ENCODE assay signal across 8 mouse cellular contexts in genomic region chr1:75219531-75219930, GRCm38 (mm10). TPM values are rescaled to one million over a fixed set of nuclear protein-coding genes. Genes with fewer than 3 reads are reported as not detected.
DNase-seq lines count a peak whose midpoint lies in the region; ATAC-seq and TF ChIP-seq lines count a peak whose summit lies in the region.

Gene Tuba4a (minus strand): TSS chr1:75219865.

- no peaks in the 10 kb centered on the region for H3K9me3 ChIP-seq in ES-E14 (ENCODE audit: control insufficient read depth, insufficient read depth, low read depth, low read length)
- no peaks in the 10 kb centered on the region; the same call in 1 of the 2 replicates for H3K9me3 ChIP-seq in erythroblast, embryonic 14.5 days (ENCODE audit: control insufficient read depth, low read length)
- H3K9me3 ChIP-seq in midbrain, embryonic 11.5 days (ENCODE audit: control insufficient read depth, low read length) = no peaks in the 10 kb centered on the region

- peaks cover 27% of the 10 kb centered on the region for H3K36me3 ChIP-seq in ES-E14 (ENCODE audit: control insufficient read depth, insufficient read depth, low read length, poor library complexity, severe bottlenecking)
- peaks cover 36% of the 10 kb centered on the region for H3K36me3 ChIP-seq in erythroblast, embryonic 14.5 days (ENCODE audit: control insufficient read depth)
- H3K36me3 ChIP-seq in midbrain, embryonic 11.5 days (ENCODE audit: control insufficient read depth, insufficient read depth, low read length) = 0 out of 2 replicates have a peak, but pooled peaks cover 2% of the 10 kb centered on the region

- ATAC-seq in midbrain, embryonic 11.5 days (ENCODE audit: low FRiP score) = peak; percentile 49; the same call in 1 of the 2 replicates

- H3K27ac ChIP-seq in ES-E14 (ENCODE audit: insufficient read depth, low read depth, low read length, poor library complexity, severe bottlenecking) = no peak within 1 kb of the TSS
- no peak within 1 kb of the TSS for H3K27ac ChIP-seq in midbrain, embryonic 11.5 days (ENCODE audit: low read depth, low read length)

- peak within 1 kb of the TSS; percentile 70 to 97 for H3K4me3 ChIP-seq in ES-E14 (ENCODE audit: insufficient read depth in 1 of 2, low read depth in 1 of 2, low read length in 2 of 2, poor library complexity in 1 of 2, severe bottlenecking in 1 of 2)
- H3K4me3 ChIP-seq in erythroblast, embryonic 14.5 days (replicated peaks) = peak within 1 kb of the TSS; percentile 85
- peak within 1 kb of the TSS; percentile 49 for H3K4me3 ChIP-seq in midbrain, embryonic 11.5 days (ENCODE audit: low read depth, low read length)

- H3K4me1 ChIP-seq in ES-E14 (ENCODE audit: control insufficient read depth in 2 of 2, insufficient read depth in 2 of 2, low read length in 2 of 2, poor library complexity in 1 of 2) = peaks cover 12 to 28% of the 10 kb centered on the region in 2 experiments
- peaks cover 60% of the 10 kb centered on the region for H3K4me1 ChIP-seq in erythroblast, embryonic 14.5 days (ENCODE audit: control insufficient read depth)
- H3K4me1 ChIP-seq in midbrain, embryonic 11.5 days (ENCODE audit: control insufficient read depth, insufficient read depth, low read length) = peaks cover 11% of the 10 kb centered on the region

- H3K9ac ChIP-seq in ES-E14 (ENCODE audit: insufficient read depth, low read depth, low read length, poor library complexity, severe bottlenecking) = peak within 1 kb of the TSS; percentile 74
- H3K9ac ChIP-seq in midbrain, embryonic 11.5 days (ENCODE audit: low read length) = peak within 1 kb of the TSS; percentile 47

- intact Hi-C loops in heart, postnatal 14 days (cut with DNase I) = no loop called here
- intact Hi-C loops in left cerebral cortex, postnatal 14 days (cut with DNase I) = loop anchor here (5.0 kb wide), 1 partner anchor 33 kb away; no protein-coding TSS in a partner anchor

- peak within 1 kb of the TSS; percentile 94 for H3K4me2 ChIP-seq in midbrain, embryonic 11.5 days

- H3K27me3 ChIP-seq in erythroblast, embryonic 14.5 days (ENCODE audit: control insufficient read depth) = peaks cover 30% of the 10 kb centered on the region
- H3K27me3 ChIP-seq in midbrain, embryonic 11.5 days (ENCODE audit: control insufficient read depth, insufficient read depth, low read length) = peaks cover 47% of the 10 kb centered on the region

- in situ Hi-C loops in ES-E14 (cut with MboI; ENCODE audit: low sequenced_read_pairs in 2 of 2, unreplicated experiment in 2 of 2) = no loop called here

- WGBS in midbrain, embryonic 11.5 days = under 1% methylated on average over 34 of the region's 34 CpGs

- no peak for DNase-seq in frontal cortex, adult 2 months (ENCODE audit: extremely low spot score in 1 of 2, low spot score in 1 of 2)
- no peak for DNase-seq in frontal cortex, postnatal 36 days (ENCODE audit: low spot score in 2 of 2)
- DNase-seq in ES-E14 (ENCODE audit: low read depth, low spot score) = no peak
- peak in 1 of 2 experiments; percentile 32 for DNase-seq in heart, postnatal 14 days
- no peak for DNase-seq in left cerebral cortex, postnatal 14 days (ENCODE audit: low spot score in 2 of 2)
- DNase-seq in midbrain, embryonic 11.5 days (ENCODE audit: low spot score, missing footprints) = peak; percentile 94
- DNase-seq in Muller cell, postnatal 12 days (ENCODE audit: inconsistent ontology term) = no peak

TF ChIP-seq in ES-E14, 5 proteins besides CTCF, POLR2A, EP300 and RAD21:
- TF ChIP-seq HCFC1 (IDR thresholded peaks at IDR 0.05; ENCODE audit: borderline replicate concordance, insufficient read depth, low read length) (no peak), CHD2 (IDR thresholded peaks at IDR 0.05; ENCODE audit: low read depth, low read length) (no peak), ZNF384 (IDR thresholded peaks at IDR 0.05; ENCODE audit: low read depth, low read length) (no peak), ZC3H11A (IDR thresholded peaks at IDR 0.05; ENCODE audit: borderline replicate concordance, low read depth, low read length) (no peak), MAFK (IDR thresholded peaks at IDR 0.05; ENCODE audit: insufficient read depth, low read depth, low read length) (no peak)

RNA-seq across cellular contexts. Expression of gene Tuba4a, which starts in this region (rescaled TPM):
- polyA plus RNA-seq in frontal cortex, adult 2 months (2012; rRNA removed) = 358 and 465 TPM in 2 replicates
- 110 and 124 TPM in 2 replicates for total RNA-seq in ES-E14 (2012; rRNA removed)
- polyA plus RNA-seq in erythroblast, embryonic 14.5 days (2012) = 5.9 and 9.5 TPM in 2 replicates
- total RNA-seq in heart, postnatal 14 days (2021) = 100 to 1,000 TPM; 546 to 642 TPM
- total RNA-seq in left cerebral cortex, postnatal 14 days (2021) = 100 to 1,000 TPM; 658 to 691 TPM
- 7.9 and 9.6 TPM in 2 replicates for polyA plus RNA-seq in midbrain, embryonic 11.5 days (2014; fragmentation: Nextera tagmentation; extraction: Ambion mirVana)

Comparison
In these comparisons a context has a peak if more than half of its experiments do, and no peak if none do; other contexts are left out.
1. RNA of gene Tuba4a (polyA plus RNA-seq): 358 to 465 TPM in frontal cortex, adult 2 months; 7.9 to 9.6 TPM in midbrain, embryonic 11.5 days and 5.9 to 9.5 TPM in erythroblast, embryonic 14.5 days; every median in the first group is over 10 times any median in the second.
2. Peak in every context shown above with its lines, with median percentiles within 50 percentile points of each other: H3K4me3 ChIP-seq.